38 mouse cellular contexts compared by ENCODE assay signal in genomic region chr1:181549987-181550386, GRCm38 (mm10). TPM values are rescaled to one million over a fixed set of nuclear protein-coding genes. Genes with fewer than 3 reads are reported as not detected.
A peak's percentile ranks its signal among the peaks of the same experiment; 100 is the strongest.
DNase-seq lines count a peak whose midpoint lies in the region; TF ChIP-seq lines count a peak whose summit lies in the region.
"Had no signal": no experiment of that assay in that cellular context is flagged by ENCODE, and none has a peak within 500 bp of the region (broad histone marks: within the 10 kb centered on the region; RNA-seq: fewer than 3 reads in every experiment).

No protein-coding gene starts in this region.

- intact Hi-C loops in left cerebral cortex, postnatal 25 days (cut with DNase I): loop anchor here (5.0 kb wide), 3 partner anchors 67 to 278 kb away; no protein-coding TSS in a partner anchor

- no peaks in the 10 kb centered on the region for H3K36me3 ChIP-seq in C2C12 (ENCODE audit: control insufficient read depth, insufficient read depth)
- H3K36me3 ChIP-seq in thymus, adult 2 months (ENCODE audit: control insufficient read depth, insufficient read depth, low read length): no peaks in the 10 kb centered on the region
- H3K36me3 ChIP-seq: heart, embryonic 13.5 days; hindbrain, embryonic 10.5 days; hindbrain, embryonic 15.5 days; limb, embryonic 13.5 days; lung, embryonic 15.5 days; midbrain, embryonic 10.5 days; neural tube, embryonic 13.5 days had no signal

- H3K79me2 ChIP-seq in C2C12 (ENCODE audit: control insufficient read depth, insufficient read depth): no peaks in the 10 kb centered on the region

- WGBS in thymus, adult 2 months: 94% methylated on average over 8 of the region's 8 CpGs

- no peak overlapping the region for H3K4me3 ChIP-seq in layer of hippocampus, adult 2 months
- no peak overlapping the region for H3K4me3 ChIP-seq in C2C12 (ENCODE audit: insufficient read depth, poor library complexity, severe bottlenecking)
- H3K4me3 ChIP-seq in thymus, adult 2 months (ENCODE audit: control insufficient read depth, insufficient read depth, low read length): no peak overlapping the region
- H3K4me3 ChIP-seq: forebrain, embryonic 13.5 days; heart, embryonic 13.5 days; hindbrain, embryonic 10.5 days; hindbrain, embryonic 15.5 days; limb, embryonic 13.5 days; lung, embryonic 15.5 days; midbrain, embryonic 10.5 days; neural tube, embryonic 13.5 days had no signal

- peak overlapping the region; percentile 84 for H3K27ac ChIP-seq in layer of hippocampus, adult 2 months
- H3K27ac ChIP-seq in thymus, adult 2 months (ENCODE audit: control insufficient read depth, insufficient read depth, low read length): no peak overlapping the region
- H3K27ac ChIP-seq: forebrain, embryonic 13.5 days; heart, embryonic 13.5 days; hindbrain, embryonic 10.5 days; hindbrain, embryonic 15.5 days; limb, embryonic 13.5 days; lung, embryonic 15.5 days; midbrain, embryonic 10.5 days; neural tube, embryonic 13.5 days had no signal

- no peaks in the 10 kb centered on the region for H3K27me3 ChIP-seq in C2C12 (ENCODE audit: control insufficient read depth, insufficient read depth, insufficient read length)
- no peaks in the 10 kb centered on the region for H3K27me3 ChIP-seq in thymus, adult 2 months (ENCODE audit: control insufficient read depth, insufficient read depth, low read length)
- H3K27me3 ChIP-seq: CH12.LX; forebrain, embryonic 13.5 days; hindbrain, embryonic 15.5 days; lung, embryonic 15.5 days had no signal

- no peak for TF ChIP-seq POLR2A in thymus, adult 2 months (IDR thresholded peaks at IDR 0.05; ENCODE audit: control insufficient read depth, extremely low read depth, insufficient read depth, low read length, poor library complexity)

- H3K79me3 ChIP-seq in C2C12 (ENCODE audit: low read depth): no peaks in the 10 kb centered on the region

- TF ChIP-seq CTCF in layer of hippocampus, adult 2 months (conservative IDR thresholded peaks at IDR 0.05): no peak
- no peak for TF ChIP-seq CTCF in C2C12 (IDR thresholded peaks at IDR 0.05; ENCODE audit: control insufficient read depth, insufficient read depth, insufficient read length)
- TF ChIP-seq CTCF in thymus, adult 2 months (IDR thresholded peaks at IDR 0.05; ENCODE audit: borderline replicate concordance, control insufficient read depth, extremely low read depth, insufficient read depth, low read length, poor library complexity): no peak

- peak in 1 of 2 experiments; percentile 27 for DNase-seq in layer of hippocampus, adult 2 months (ENCODE audit: low spot score in 2 of 2)
- DNase-seq in layer of hippocampus, postnatal 36 days: no peak
- peak; percentile 42 to 81 for DNase-seq in left cerebral cortex, postnatal 25 days (ENCODE audit: low spot score in 2 of 2)
- DNase-seq in left cerebral cortex, adult 11 months (ENCODE audit: low spot score): no peak
- DNase-seq in brain, adult 2 months (ENCODE audit: low read depth, low spot score): peak; percentile 81
- no peak for DNase-seq in kidney, postnatal 14 days
- no peak for DNase-seq in thymus, adult 2 months
- DNase-seq: adrenal gland, adult 8-10 months; B cell, adult 2 months; cerebellum, adult 8-10 months; cerebellum, postnatal 25 days; heart, postnatal 14 days; kidney, adult 2 months; kidney, postnatal 4 days; thymus, postnatal 14 days had no signal

- no peaks in the 10 kb centered on the region for H3K4me1 ChIP-seq in thymus, adult 2 months (replicated peaks; ENCODE audit: control insufficient read depth, insufficient read depth, low read length)

- peak overlapping the region; percentile 12 for H3ac ChIP-seq in C2C12 (ENCODE audit: control insufficient read depth, insufficient read length, low read depth)

TF ChIP-seq in C2C12, 6 proteins besides CTCF, POLR2A, EP300 and RAD21:
- peak; percentile 82 for TF ChIP-seq MYOD1 (IDR thresholded peaks at IDR 0.05; ENCODE audit: control insufficient read depth, insufficient read length, low read depth)
- TF ChIP-seq MYOG (IDR thresholded peaks at IDR 0.05; ENCODE audit: control insufficient read depth, extremely low read depth, insufficient read length): no peak
- TF ChIP-seq MAX (IDR thresholded peaks at IDR 0.05): no peak

RNA-seq across cellular contexts. Expression of gene Dnah14, which starts 26.4 kb away (rescaled TPM):
- total RNA-seq in layer of hippocampus, adult 2 months (2021): under 1 TPM; 0.76 to 0.82 TPM
- total RNA-seq in layer of hippocampus, postnatal 36 days (2021): under 1 TPM; 0.22 to 0.76 TPM
- total RNA-seq in left cerebral cortex, postnatal 25 days (2021): 1 to 10 TPM in 1 of 2 experiments, under 1 TPM in 1; 0.69 to 1.9 TPM
- 0.50 TPM for polyA plus RNA-seq in C2C12 (2012; fragmentation: generic; extraction: Trizol)
- polyA plus RNA-seq in thymus, adult 2 months (2012; rRNA removed): 0.09 TPM in 1 of 2 replicates, not detected in the other
- total RNA-seq: adrenal gland, postnatal 4 days; gastrocnemius, adult 8-10 months; heart, adult 8-10 months had no signal
- polyA plus RNA-seq: kidney, adult 2 months; small intestine, adult 2 months had no signal

RNA-seq across cellular contexts. Expression of gene Ccdc121, which starts 38.7 kb away (rescaled TPM):
- under 1 TPM; 0.20 to 0.72 TPM for total RNA-seq in layer of hippocampus, adult 2 months (2021)
- under 1 TPM; 0.20 to 0.25 TPM for total RNA-seq in layer of hippocampus, postnatal 36 days (2021)
- total RNA-seq in left cerebral cortex, postnatal 25 days (2021): under 1 TPM; 0.25 to 0.30 TPM
- not detected for polyA plus RNA-seq in C2C12 (2012; fragmentation: generic; extraction: Trizol)
- not detected in 2 replicates for polyA plus RNA-seq in thymus, adult 2 months (2012; rRNA removed)
- total RNA-seq: adrenal gland, postnatal 4 days; CH12.LX; ES-E14; gastrocnemius, adult 8-10 months; gastrocnemius, postnatal 4 days; heart, adult 8-10 months; heart, postnatal 14 days; megakaryocyte progenitor cell, adult 5-6 weeks had no signal
- polyA plus RNA-seq: embryonic facial prominence, embryonic 11.5 days; forebrain, embryonic 13.5 days; hindbrain, embryonic 15.5 days; intestine, embryonic 14.5 days; kidney, adult 2 months; liver, embryonic 11.5 days; liver, embryonic 16.5 days; neural tube, embryonic 13.5 days; small intestine, adult 2 months; stomach, embryonic 14.5 days; urinary bladder, adult 2 months had no signal

Comparison
In these comparisons a context has a peak if more than half of its experiments do, and no peak if none do; other contexts are left out.
1. DNase-seq: peak in left cerebral cortex, postnatal 25 days (2 of 2) and brain, adult 2 months (single experiment); none in layer of hippocampus, postnatal 36 days (0 of 2), left cerebral cortex, adult 11 months (single experiment), kidney, postnatal 14 days (single experiment) and thymus, adult 2 months (single experiment).